Mouse (Mus musculus) CD4-positive naive resting alpha-beta T cell, adult 76 days (primary cell): ENCODE results near the gene Las1l. TPM values are rescaled to one million over a fixed set of nuclear protein-coding genes. Genes with fewer than 3 reads are reported as not detected.

Source experiments
- total RNA-seq: library from RNA; stranded (reverse); gene quantifications from one replicate; pipeline ENCODE4 v1.2.4, GENCODE M21; 2023

Gene Las1l
- total RNA-seq, result 97.1 TPM

GRCm38 (mm10) chrX:95956497-95957293 lies at the start of gene Las1l:
Gene Las1l (minus strand): TSS chrX:95956962.

Other genes with a start within 250 kb of the Las1l start
- 2.1 TPM for gene Zc3h12b, start 245.3 kb downstream of the Las1l start, total RNA-seq
- gene Msn, start 139.1 kb upstream of the Las1l start, total RNA-seq, result 684 TPM